Mouse (Mus musculus): Measurements from ENCODE around the gene Usp40.

GRCm38 (mm10) chr1:88014671-88015070 is 6.3 kb upstream of the Usp40 start:
- TF ChIP-seq CTCF (IDR thresholded peaks at IDR 0.05) (no peak), EP300 (IDR thresholded peaks at IDR 0.05) (no peak)

All from lung, postnatal 0 days (tissue).